Mouse (Mus musculus) splenic B cell, adult 2 months (primary cell): Measurements from ENCODE around the gene Hivep2.

ENCODE experiments used
- DNase-seq: peaks from one replicate; pipeline ENCODE4 v3.0.0-alpha.2; 2011; ENCODE audit warnings: low read depth, low spot score
- H3K27me3 ChIP-seq: 2 replicates; pipeline ENCODE4 v1.6.1; 2012; ENCODE audit warnings: mild to moderate bottlenecking, low read length, moderate library complexity, mixed read lengths; ENCODE audit not compliant: control insufficient read depth, poor library complexity, insufficient read depth, severe bottlenecking
- H3K36me3 ChIP-seq: 2 replicates; pipeline ENCODE4 v1.6.1; 2012; ENCODE audit warnings: mild to moderate bottlenecking, low read length, moderate library complexity, mixed read lengths; ENCODE audit not compliant: control insufficient read depth, poor library complexity, insufficient read depth, severe bottlenecking

The Hivep2 gene

DNA sequence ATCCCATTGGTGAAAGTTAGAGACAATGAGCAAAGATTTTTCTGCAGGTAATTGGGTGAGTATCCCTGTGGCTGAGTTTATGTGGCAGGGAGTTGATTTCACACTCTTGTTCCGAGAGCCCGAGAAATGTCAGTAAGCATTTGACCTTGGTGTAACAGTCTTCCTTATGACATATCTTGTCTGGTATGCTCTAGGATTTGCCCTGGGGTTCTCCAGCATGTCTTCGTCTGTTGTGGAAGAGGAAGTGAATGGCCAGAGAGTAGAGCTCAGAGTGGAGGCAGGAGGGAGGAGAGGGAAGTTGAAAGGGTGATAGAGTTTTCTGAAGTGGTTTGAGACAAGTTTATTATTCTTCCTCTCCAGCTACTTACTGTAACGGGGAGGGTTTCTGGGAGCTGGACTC lies 223.2 kb downstream of the Hivep2 start:
- no peak for DNase-seq
- Histone ChIP-seq H3K36me3 (no peaks in the 10 kb centered on the region), H3K27me3 (no peaks in the 10 kb centered on the region)

DNA sequence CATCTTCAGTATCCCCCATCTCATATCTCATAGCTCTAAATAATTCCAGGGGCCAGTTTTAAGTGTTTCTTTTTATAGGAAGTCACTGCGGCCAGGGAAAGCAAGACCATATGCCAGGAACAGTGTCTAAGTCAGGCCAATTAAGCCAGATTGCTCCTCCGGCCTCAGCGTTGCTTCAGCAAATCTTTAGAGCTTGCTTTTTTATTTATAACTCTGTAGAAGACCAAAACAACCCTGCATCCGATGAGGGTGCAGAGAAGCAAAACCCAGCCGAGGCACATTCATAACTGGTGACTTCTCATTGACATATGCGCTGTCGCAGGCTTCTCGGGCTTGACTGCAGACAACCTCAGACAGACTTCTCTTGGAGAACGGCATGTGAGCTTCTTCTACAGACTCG lies 225.3 kb downstream of the Hivep2 start:
- DNase-seq, result no peak
- H3K36me3 ChIP-seq, result no peaks in the 10 kb centered on the region

DNA sequence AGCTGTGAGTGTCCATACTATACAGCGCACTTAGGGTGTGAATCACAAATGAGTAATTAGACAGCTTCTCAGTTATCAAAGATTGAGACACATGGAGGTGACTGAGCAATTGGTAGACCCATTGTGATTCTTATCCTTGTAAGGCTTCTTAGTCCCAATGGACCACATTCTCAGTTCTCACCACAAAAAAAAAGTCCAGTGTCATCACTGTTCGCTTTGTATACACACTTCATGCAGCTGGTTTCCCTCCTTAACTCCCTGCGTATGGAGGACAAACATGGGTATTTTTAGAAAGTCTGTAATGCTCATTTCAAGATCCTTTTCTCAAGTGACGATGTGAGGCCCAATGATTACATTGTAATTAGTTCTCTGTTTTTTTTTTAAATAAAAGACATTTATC lies 226.3 kb downstream of the Hivep2 start:
- no peak for DNase-seq
- no peaks in the 10 kb centered on the region for H3K27me3 ChIP-seq
- H3K36me3 ChIP-seq, result no peaks in the 10 kb centered on the region

More for the DNA sequence above, 225.3 kb downstream of the Hivep2 start:
- no peaks in the 10 kb centered on the region for H3K27me3 ChIP-seq

DNA sequence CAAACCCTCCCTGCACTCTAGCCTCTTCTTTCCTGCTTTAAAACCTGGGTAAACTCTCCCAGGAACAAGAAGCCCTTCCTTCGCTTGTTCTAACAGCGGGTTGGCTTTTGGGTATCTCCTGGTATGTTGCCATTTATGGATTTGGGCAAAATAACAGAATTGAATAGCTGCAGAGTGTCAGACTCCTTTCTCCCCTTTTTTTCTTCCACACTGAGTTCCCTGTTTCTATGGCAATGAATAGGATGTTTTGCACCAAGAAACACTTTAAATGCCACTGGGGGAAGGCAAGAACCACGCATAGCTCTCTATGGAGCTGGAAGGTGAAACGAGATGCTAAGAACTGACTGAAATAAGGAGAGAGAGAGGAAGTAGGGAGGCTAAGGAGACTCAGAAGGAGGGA lies 227.8 kb downstream of the Hivep2 start:
- no peak for DNase-seq
- Histone ChIP-seq H3K36me3 (no peaks in the 10 kb centered on the region), H3K27me3 (no peaks in the 10 kb centered on the region)

DNA sequence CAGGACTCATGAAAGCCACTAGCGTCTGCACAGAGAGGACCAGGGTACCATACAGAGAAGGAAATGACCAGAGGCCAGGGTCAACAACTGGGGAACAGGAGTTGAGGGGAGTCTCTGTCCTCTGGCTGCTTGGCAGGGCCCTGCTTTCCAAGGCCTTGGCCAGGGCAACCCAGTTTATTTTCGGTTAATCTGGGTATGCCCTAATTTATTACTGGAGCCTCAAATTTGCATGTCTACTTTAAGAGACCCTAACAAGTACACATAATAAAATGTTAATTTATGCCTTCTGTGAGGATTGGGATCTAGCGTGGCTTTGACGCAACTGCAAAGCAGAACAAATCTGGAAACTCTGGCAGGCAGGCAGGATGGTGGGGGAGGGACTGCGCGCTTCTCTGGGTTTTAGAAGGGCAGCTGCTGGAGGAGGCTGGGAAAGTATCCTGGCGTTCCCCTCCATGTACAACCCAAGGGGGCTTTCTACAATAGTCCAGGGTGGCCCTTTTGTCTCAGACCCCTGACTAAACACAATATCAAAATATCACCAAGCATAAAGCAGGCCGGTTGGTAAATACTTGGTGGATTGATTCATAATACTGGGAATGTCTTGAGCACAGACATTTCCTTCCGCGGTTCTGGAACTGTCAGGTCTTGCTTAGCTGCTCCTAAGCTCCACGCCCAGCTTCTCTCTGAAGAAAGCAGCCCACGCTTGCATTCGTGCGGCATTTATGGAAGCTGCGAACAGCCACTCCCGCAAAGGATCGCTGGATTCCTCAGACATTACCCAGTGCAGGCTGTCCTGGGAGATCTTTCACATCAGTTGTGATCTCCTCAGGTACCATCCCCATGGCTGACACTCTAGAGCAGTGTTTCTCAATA lies 230.1 kb downstream of the Hivep2 start:
- no peak for DNase-seq
- no peaks in the 10 kb centered on the region for H3K36me3 ChIP-seq
- no peaks in the 10 kb centered on the region for H3K27me3 ChIP-seq

DNA sequence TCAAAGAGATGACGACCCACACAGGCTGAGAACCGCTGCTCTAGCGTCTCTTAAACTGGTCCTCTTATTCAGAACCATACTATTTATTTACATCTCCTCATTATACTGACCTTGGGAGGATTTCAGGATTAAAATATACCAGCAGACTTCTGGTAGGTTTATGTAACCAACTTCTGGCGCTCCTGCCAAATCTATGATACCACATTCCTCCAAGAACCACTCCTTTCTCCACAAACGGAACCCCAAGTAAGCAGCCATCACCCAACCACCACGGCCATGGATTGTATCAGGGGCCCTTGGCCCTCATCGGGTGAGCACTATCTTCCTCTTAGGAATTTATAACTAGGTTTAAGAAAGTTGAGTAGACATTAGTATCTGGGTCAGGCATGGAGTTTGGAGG lies 230.9 kb downstream of the Hivep2 start:
- Histone ChIP-seq H3K27me3 (no peaks in the 10 kb centered on the region), H3K36me3 (no peaks in the 10 kb centered on the region)
- DNase-seq, result no peak

DNA sequence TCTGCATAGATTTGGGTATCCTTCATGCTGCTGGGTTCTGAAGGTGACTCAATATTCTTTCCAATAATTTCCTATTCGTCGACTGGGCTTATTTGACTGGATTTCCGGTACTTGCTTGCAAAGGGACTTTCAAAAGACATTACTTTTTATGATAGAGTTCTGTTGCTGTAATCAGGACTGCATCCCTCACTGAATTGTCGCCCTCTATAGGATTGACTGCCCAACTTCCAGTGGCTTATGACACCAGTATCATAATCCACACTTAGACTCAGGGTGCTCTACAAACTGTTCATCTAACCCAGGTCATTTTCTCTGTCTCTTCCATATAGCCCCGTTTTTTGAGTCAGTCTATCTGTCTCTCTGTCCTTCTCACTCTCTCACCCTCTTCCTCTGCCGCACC lies 231.4 kb downstream of the Hivep2 start:
- peak; percentile 59 for DNase-seq
- Histone ChIP-seq H3K36me3 (no peaks in the 10 kb centered on the region), H3K27me3 (no peaks in the 10 kb centered on the region)

DNA sequence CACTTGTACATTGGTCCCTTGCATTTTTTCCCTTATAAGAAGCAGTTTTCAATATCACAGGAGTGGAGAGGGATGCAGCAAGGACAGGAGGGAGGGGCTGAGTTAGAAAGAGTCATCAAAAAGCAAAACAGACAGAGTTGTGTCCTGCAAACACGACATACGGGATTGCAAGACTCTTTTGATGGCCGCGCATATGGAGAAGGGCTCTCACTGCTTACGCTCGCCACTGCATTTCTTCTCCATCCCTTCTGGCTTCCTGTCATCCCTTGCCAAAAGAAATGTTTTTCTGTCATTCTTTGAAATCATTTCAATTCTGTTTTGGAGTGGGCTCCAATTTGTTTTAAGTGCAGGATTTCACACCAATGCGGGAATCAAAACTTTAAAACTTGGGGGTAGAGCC lies 233.5 kb downstream of the Hivep2 start:
- no peak for DNase-seq
- no peaks in the 10 kb centered on the region for H3K36me3 ChIP-seq
- H3K27me3 ChIP-seq, result no peaks in the 10 kb centered on the region

DNA sequence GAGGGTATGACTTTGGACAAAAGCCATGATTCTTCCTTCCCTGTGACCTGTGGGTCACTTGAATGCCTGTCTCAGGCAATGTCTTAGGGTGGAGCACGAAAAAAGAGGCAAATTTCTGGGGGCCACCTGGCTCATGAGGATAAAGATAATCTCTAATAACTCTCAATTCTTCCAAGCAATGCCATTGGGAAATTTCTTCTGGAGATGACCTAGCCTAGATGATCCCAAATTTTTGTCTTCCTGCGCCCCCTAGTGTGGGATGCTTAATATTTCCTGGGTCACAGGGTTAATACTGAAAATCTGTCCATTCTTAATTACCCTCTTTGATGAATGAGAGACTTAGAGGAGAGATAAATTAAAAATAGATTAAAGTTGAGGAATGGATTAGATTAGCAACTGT lies 234.4 kb downstream of the Hivep2 start:
- H3K36me3 ChIP-seq, result no peaks in the 10 kb centered on the region
- peak; percentile 51 for DNase-seq

More for the DNA sequence above, 234.4 kb downstream of the Hivep2 start:
- H3K27me3 ChIP-seq, result no peaks in the 10 kb centered on the region
